16 mouse cellular contexts compared by ENCODE assay signal in genomic region chr2:107973528-107973927, GRCm38 (mm10).
A peak's percentile ranks its signal among the peaks of the same experiment; 100 is the strongest.
DNase-seq lines count a peak whose midpoint lies in the region; ATAC-seq and TF ChIP-seq lines count a peak whose summit lies in the region.
"Had no signal": no experiment of that assay in that cellular context is flagged by ENCODE, and none has a peak within 500 bp of the region (broad histone marks: within the 10 kb centered on the region; RNA-seq: fewer than 3 reads in every experiment).

No protein-coding gene starts in this region.

- H3K27me3 ChIP-seq in midbrain, postnatal 0 days (ENCODE audit: insufficient read depth, low read length) = no peaks in the 10 kb centered on the region
- no peaks in the 10 kb centered on the region for H3K27me3 ChIP-seq in midbrain, embryonic 15.5 days (replicated peaks)

- H3K4me3 ChIP-seq in midbrain, postnatal 0 days (ENCODE audit: low read depth, low read length) = no peak overlapping the region
- no peak overlapping the region for H3K4me3 ChIP-seq in midbrain, embryonic 15.5 days
- H3K4me3 ChIP-seq: gastrocnemius, adult 2 months; myocyte had no signal

- H3K36me3 ChIP-seq in midbrain, postnatal 0 days (ENCODE audit: insufficient read depth, low read length) = no peaks in the 10 kb centered on the region
- no peaks in the 10 kb centered on the region for H3K36me3 ChIP-seq in midbrain, embryonic 15.5 days (replicated peaks)

- no peak overlapping the region for H3K27ac ChIP-seq in midbrain, postnatal 0 days (ENCODE audit: low read depth, low read length)
- no peak overlapping the region for H3K27ac ChIP-seq in midbrain, embryonic 15.5 days
- H3K27ac ChIP-seq: gastrocnemius, adult 2 months had no signal

- peak; percentile 98 for ATAC-seq in frontal cortex, adult (ENCODE audit: low TSS enrichment)
- peak; percentile 49; the same call in 1 of the 2 replicates for ATAC-seq in midbrain, postnatal 0 days (ENCODE audit: low FRiP score)
- no peak for ATAC-seq in midbrain, embryonic 15.5 days (replicated peaks)
- ATAC-seq: CD4-positive, CD25-positive, alpha-beta regulatory T cell, adult 4 months had no signal

- H3K9me3 ChIP-seq in midbrain, postnatal 0 days (ENCODE audit: low read length) = no peaks in the 10 kb centered on the region
- no peaks in the 10 kb centered on the region for H3K9me3 ChIP-seq in midbrain, embryonic 15.5 days

- H3K9ac ChIP-seq in midbrain, postnatal 0 days (replicated peaks; ENCODE audit: low read length, poor library complexity, severe bottlenecking) = no peak overlapping the region
- no peak overlapping the region for H3K9ac ChIP-seq in midbrain, embryonic 15.5 days

- no peaks in the 10 kb centered on the region for H3K4me1 ChIP-seq in midbrain, postnatal 0 days (ENCODE audit: insufficient read depth, low read length)
- no peaks in the 10 kb centered on the region for H3K4me1 ChIP-seq in midbrain, embryonic 15.5 days

- H3K4me2 ChIP-seq in midbrain, postnatal 0 days (ENCODE audit: low read depth, low read length, poor library complexity, severe bottlenecking) = no peak overlapping the region
- H3K4me2 ChIP-seq in midbrain, embryonic 15.5 days = no peak overlapping the region
- H3K4me2 ChIP-seq: heart, embryonic 11.5 days had no signal

- no peak for DNase-seq in frontal cortex, postnatal 14 days (ENCODE audit: low spot score in 2 of 2)
- DNase-seq in midbrain, postnatal 0 days (ENCODE audit: low spot score) = peak; percentile 65
- peak; percentile 43 for DNase-seq in brain, embryonic 14.5 days (ENCODE audit: low read depth)
- DNase-seq in right cerebral cortex, postnatal 36 days (ENCODE audit: low spot score in 2 of 2) = peak; percentile 9 to 32
- DNase-seq in heart, adult 11 months = no peak
- DNase-seq in lung, postnatal 14 days = no peak
- DNase-seq: adrenal gland, postnatal 25 days; gastrocnemius, adult 2 months; heart, postnatal 4 days; kidney, adult 18-20 months; thymus, adult 2 months had no signal

- TF ChIP-seq CTCF in midbrain, postnatal 0 days (IDR thresholded peaks at IDR 0.05) = peak; percentile 70
- TF ChIP-seq CTCF in brain, embryonic 14.5 days (IDR thresholded peaks at IDR 0.05; ENCODE audit: borderline replicate concordance, extremely low read depth, insufficient read depth, insufficient read length) = no peak

- TF ChIP-seq POLR2A in brain, embryonic 14.5 days (IDR thresholded peaks at IDR 0.05; ENCODE audit: borderline replicate concordance, extremely low read depth, insufficient read depth, insufficient read length, poor library complexity, severe bottlenecking) = no peak

- WGBS in midbrain, postnatal 0 days = 76% methylated on average over 4 of the region's 4 CpGs
- WGBS in midbrain, embryonic 15.5 days = 67% methylated on average over 4 of the region's 4 CpGs

Comparison
In these comparisons a context has a peak if more than half of its experiments do, and no peak if none do; other contexts are left out.
1. DNase-seq: peak in midbrain, postnatal 0 days (single experiment), brain, embryonic 14.5 days (single experiment) and right cerebral cortex, postnatal 36 days (2 of 2); none in frontal cortex, postnatal 14 days (0 of 2), heart, adult 11 months (single experiment) and lung, postnatal 14 days (single experiment).